Mouse (Mus musculus): ENCODE results near the gene Myo6. TPM values are rescaled to one million over a fixed set of nuclear protein-coding genes. Genes with fewer than 3 reads are reported as not detected.

The Myo6 gene
- total RNA-seq, 2 experiments from 2014 or later = 82.0 to 83.8 TPM

- DNase-seq (ENCODE audit: low spot score in 2 of 2) = no peak
- no peak for TF ChIP-seq CTCF (conservative IDR thresholded peaks at IDR 0.05)
- Histone ChIP-seq H3K27ac (no peak overlapping the region), H3K4me3 (no peak overlapping the region; the same call in 1 of the 2 replicates)
Observed at GRCm38 (mm10) chr9:80333998-80334605, 169.3 kb downstream of the Myo6 start.

- no peak overlapping the region for H3K4me3 ChIP-seq
- TF ChIP-seq CTCF (conservative IDR thresholded peaks at IDR 0.05) = no peak
- no peak for DNase-seq (ENCODE audit: low spot score in 2 of 2)
- no peak overlapping the region for H3K27ac ChIP-seq
Observed at GRCm38 (mm10) chr9:80335660-80336357, 171.0 kb downstream of the Myo6 start.

- H3K4me3 ChIP-seq = no peak overlapping the region
- no peak for DNase-seq (ENCODE audit: low spot score in 2 of 2)
- no peak for TF ChIP-seq CTCF (conservative IDR thresholded peaks at IDR 0.05)
- H3K27ac ChIP-seq = no peak overlapping the region
Observed at GRCm38 (mm10) chr9:80338026-80338425, 173.2 kb downstream of the Myo6 start.

GRCm38 (mm10) chr9:80340927-80341326 lies 176.1 kb downstream of the Myo6 start:
- no peak overlapping the region for H3K4me3 ChIP-seq
- no peak for TF ChIP-seq CTCF (conservative IDR thresholded peaks at IDR 0.05)
- no peak overlapping the region for H3K27ac ChIP-seq
- DNase-seq (ENCODE audit: low spot score in 2 of 2) = peak in 1 of 2 experiments; percentile 32

GRCm38 (mm10) chr9:80341756-80342155 lies 176.9 kb downstream of the Myo6 start:
- no peak for TF ChIP-seq CTCF (conservative IDR thresholded peaks at IDR 0.05)
- H3K4me3 ChIP-seq = no peak overlapping the region
- no peak for DNase-seq (ENCODE audit: low spot score in 2 of 2)
- H3K27ac ChIP-seq = no peak overlapping the region

GRCm38 (mm10) chr9:80342520-80342919 lies 177.7 kb downstream of the Myo6 start:
- DNase-seq (ENCODE audit: low spot score in 2 of 2) = no peak
- H3K27ac ChIP-seq = no peak overlapping the region
- no peak for TF ChIP-seq CTCF (conservative IDR thresholded peaks at IDR 0.05)
- no peak overlapping the region for H3K4me3 ChIP-seq

- no peak for DNase-seq (ENCODE audit: low spot score in 2 of 2)
- Histone ChIP-seq H3K27ac (no peak overlapping the region), H3K4me3 (no peak overlapping the region)
- TF ChIP-seq CTCF (conservative IDR thresholded peaks at IDR 0.05) = no peak
Observed at GRCm38 (mm10) chr9:80344451-80345000, 179.7 kb downstream of the Myo6 start.

- no peak for DNase-seq (ENCODE audit: low spot score in 2 of 2)
- Histone ChIP-seq H3K27ac (no peak overlapping the region), H3K4me3 (peak overlapping the region; percentile 42)
- TF ChIP-seq CTCF (conservative IDR thresholded peaks at IDR 0.05) = no peak
Observed at GRCm38 (mm10) chr9:80351295-80351677, 186.5 kb downstream of the Myo6 start.

- DNase-seq (ENCODE audit: low spot score in 2 of 2) = peak; percentile 27 to 45
- Histone ChIP-seq H3K27ac (no peak overlapping the region), H3K4me3 (peak overlapping the region; percentile 42)
- TF ChIP-seq CTCF (conservative IDR thresholded peaks at IDR 0.05) = peak; percentile 41
Observed at GRCm38 (mm10) chr9:80351678-80352331, 187.0 kb downstream of the Myo6 start.

GRCm38 (mm10) chr9:80360063-80360462 lies 195.2 kb downstream of the Myo6 start:
- no peak for DNase-seq (ENCODE audit: low spot score in 2 of 2)
- no peak overlapping the region for H3K4me3 ChIP-seq
- no peak for TF ChIP-seq CTCF (conservative IDR thresholded peaks at IDR 0.05)
- H3K27ac ChIP-seq = no peak overlapping the region

Other genes starting within 250 kb of the Myo6 start
- gene Filip1, start 152.2 kb upstream of the Myo6 start, total RNA-seq (2021) = 10 to 100 TPM; 11.7 to 13.9 TPM
- 100 to 1,000 TPM in 1 of 2 experiments, 10 to 100 TPM in 1; 97.4 to 119 TPM for gene Senp6, start 98.1 kb upstream of the Myo6 start, total RNA-seq (2021)